11 mouse cellular contexts compared by ENCODE assay signal in genomic region chr7:6645821-6646220, GRCm38 (mm10). TPM values are rescaled to one million over a fixed set of nuclear protein-coding genes. Genes with fewer than 3 reads are reported as not detected.
"Had no signal": no experiment of that assay in that cellular context is flagged by ENCODE, and none has a peak within 500 bp of the region (broad histone marks: within the 10 kb centered on the region; RNA-seq: fewer than 3 reads in every experiment).

No protein-coding gene starts in this region.

- DNase-seq: liver, postnatal 0 days; lung, adult 2 months; lung, postnatal 14 days; lung, postnatal 36 days; right cerebral cortex, postnatal 14 days; thymus, adult 2 months; thymus, postnatal 25 days; thymus, postnatal 4 days had no signal

RNA-seq across cellular contexts. Expression of gene Zim1, which starts 50.4 kb away (rescaled TPM):
- total RNA-seq: megakaryocyte progenitor cell, adult 5-6 weeks; monocyte, adult 5-6 weeks; neutrophil, adult 5-6 weeks had no signal
